Comparison of ENCODE assay signal across 8 mouse cellular contexts in genomic region chr17:7826819-7827515, GRCm38 (mm10). TPM values are rescaled to one million over a fixed set of nuclear protein-coding genes. Genes with fewer than 3 reads are reported as not detected.
A peak's percentile ranks its signal among the peaks of the same experiment; 100 is the strongest.
DNase-seq lines count a peak whose midpoint lies in the region; ATAC-seq and TF ChIP-seq lines count a peak whose summit lies in the region.

Fndc1 (minus strand) TSS chr17:7827302.

- no peak for TF ChIP-seq CTCF in E14TG2a.4 (conservative IDR thresholded peaks at IDR 0.05; ENCODE audit: low read length)
- TF ChIP-seq CTCF in bone marrow, adult 2 months (IDR thresholded peaks at IDR 0.05; ENCODE audit: control insufficient read depth, insufficient read depth, low read length) = peak; percentile 34; the same call in 1 of the 2 replicates
- peak; percentile 77 for TF ChIP-seq CTCF in lung, postnatal 0 days (IDR thresholded peaks at IDR 0.05)

- H3K9me3 ChIP-seq in E14TG2a.4 (ENCODE audit: low read length) = no peaks in the 10 kb centered on the region
- no peaks in the 10 kb centered on the region for H3K9me3 ChIP-seq in forebrain, embryonic 15.5 days
- H3K9me3 ChIP-seq in lung, postnatal 0 days (ENCODE audit: low read length) = no peaks in the 10 kb centered on the region

- H3K4me1 ChIP-seq in E14TG2a.4 (replicated peaks; ENCODE audit: low read depth, low read length) = peaks cover 8% of the 10 kb centered on the region
- H3K4me1 ChIP-seq in bone marrow, adult 2 months (ENCODE audit: control insufficient read depth, insufficient read depth, low read length) = no peaks in the 10 kb centered on the region; the same call in 1 of the 2 replicates
- H3K4me1 ChIP-seq in forebrain, embryonic 15.5 days = peaks cover 14% of the 10 kb centered on the region
- H3K4me1 ChIP-seq in lung, postnatal 0 days (ENCODE audit: insufficient read depth, low read depth, low read length) = peaks cover 5% of the 10 kb centered on the region; the same call in 1 of the 2 replicates

- no peaks in the 10 kb centered on the region for H3K36me3 ChIP-seq in E14TG2a.4 (ENCODE audit: insufficient read depth, low read length)
- no peaks in the 10 kb centered on the region for H3K36me3 ChIP-seq in forebrain, embryonic 15.5 days
- H3K36me3 ChIP-seq in lung, postnatal 0 days (ENCODE audit: insufficient read depth, low read length) = no peaks in the 10 kb centered on the region

- peak; percentile 82 to 85 for DNase-seq in heart, postnatal 14 days
- peak; percentile 75 to 88 for DNase-seq in layer of hippocampus, postnatal 10 days (ENCODE audit: low spot score in 2 of 2)
- peak; percentile 67 for DNase-seq in lung, postnatal 0 days (ENCODE audit: low spot score)
- peak; percentile 82 for DNase-seq in retina, embryonic 14.5 days (ENCODE audit: low spot score)
- no peak for DNase-seq in c-Kit-positive CD71-positive TER-119-positive erythroid progenitor cells, embryonic 14.5 days (ENCODE audit: low spot score)

- H3K9ac ChIP-seq in forebrain, embryonic 15.5 days (replicated peaks) = peak within 1 kb of the TSS; percentile 56
- peak within 1 kb of the TSS; percentile 36; the same call in 1 of the 2 replicates for H3K9ac ChIP-seq in lung, postnatal 0 days (replicated peaks; ENCODE audit: low read depth)

- TF ChIP-seq POLR2A in bone marrow, adult 2 months (IDR thresholded peaks at IDR 0.05; ENCODE audit: borderline replicate concordance, control insufficient read depth, low read depth, low read length) = no peak

- intact Hi-C loops in heart, postnatal 14 days (cut with DNase I) = loop anchor here (10.0 kb wide), 1 partner anchor 162 kb away; no protein-coding TSS in a partner anchor

- TF ChIP-seq EP300 in lung, postnatal 0 days (IDR thresholded peaks at IDR 0.05) = no peak

- peaks cover 54% of the 10 kb centered on the region for H3K27me3 ChIP-seq in E14TG2a.4 (ENCODE audit: insufficient read depth, low read length)
- H3K27me3 ChIP-seq in forebrain, embryonic 15.5 days = peaks cover 13% of the 10 kb centered on the region; the same call in 1 of the 2 replicates
- H3K27me3 ChIP-seq in lung, postnatal 0 days (replicated peaks; ENCODE audit: insufficient read depth, low read length) = peaks cover 13% of the 10 kb centered on the region

- H3K4me2 ChIP-seq in forebrain, embryonic 15.5 days (replicated peaks) = peak within 1 kb of the TSS; percentile 96
- peak within 1 kb of the TSS; percentile 85 for H3K4me2 ChIP-seq in lung, postnatal 0 days (replicated peaks; ENCODE audit: low read depth, low read length)

- WGBS in bone marrow, adult 2 months = 2% methylated on average over 60 of the region's 60 CpGs
- WGBS in forebrain, embryonic 15.5 days = 2% methylated on average over 54 of the region's 60 CpGs
- 1% methylated on average over 51 of the region's 60 CpGs for WGBS in lung, postnatal 0 days

- peak within 1 kb of the TSS; percentile 80 for H3K4me3 ChIP-seq in E14TG2a.4 (replicated peaks; ENCODE audit: low read length)
- no peak within 1 kb of the TSS for H3K4me3 ChIP-seq in bone marrow, adult 2 months (replicated peaks; ENCODE audit: control insufficient read depth, low read depth, low read length)
- H3K4me3 ChIP-seq in forebrain, embryonic 15.5 days = peak within 1 kb of the TSS; percentile 56
- peak within 1 kb of the TSS; percentile 47 for H3K4me3 ChIP-seq in lung, postnatal 0 days (ENCODE audit: low read depth, low read length)

- peak; percentile 80 for ATAC-seq in forebrain, embryonic 15.5 days (replicated peaks)
- peak; percentile 77 for ATAC-seq in lung, postnatal 0 days

- H3K27ac ChIP-seq in bone marrow, adult 2 months (ENCODE audit: control insufficient read depth, insufficient read depth, low read depth, low read length, poor library complexity) = no peak within 1 kb of the TSS
- no peak within 1 kb of the TSS for H3K27ac ChIP-seq in forebrain, embryonic 15.5 days (replicated peaks)
- H3K27ac ChIP-seq in lung, postnatal 0 days (ENCODE audit: low read length) = no peak within 1 kb of the TSS

RNA-seq across cellular contexts. Expression of gene Fndc1, which starts in this region (rescaled TPM):
- 0.25 and 0.38 TPM in 2 replicates for polyA plus RNA-seq in bone marrow, adult 2 months (2011; ENCODE audit: insufficient read depth, insufficient read length, low replicate concordance, missing spikeins)
- polyA plus RNA-seq in forebrain, embryonic 15.5 days (2015; fragmentation: Nextera tagmentation; extraction: Ambion mirVana) = 2.0 and 2.5 TPM in 2 replicates
- 10 to 100 TPM; 45.6 to 58.2 TPM for total RNA-seq in heart, postnatal 14 days (2021)
- total RNA-seq in layer of hippocampus, postnatal 10 days (2021) = 10 to 100 TPM; 17.5 to 17.7 TPM
- polyA plus RNA-seq in lung, postnatal 0 days (2015; fragmentation: Nextera tagmentation; extraction: Ambion mirVana) = 40.8 and 47.4 TPM in 2 replicates

Comparison
In these comparisons a context has a peak if more than half of its experiments do, and no peak if none do; other contexts are left out.
1. RNA of gene Fndc1 (polyA plus RNA-seq): 40.8 to 47.4 TPM in lung, postnatal 0 days; 2.0 to 2.5 TPM in forebrain, embryonic 15.5 days and 0.25 to 0.38 TPM in bone marrow, adult 2 months; every median in the first group is over 10 times any median in the second.